Mouse (Mus musculus): ENCODE measurements at regions not wholly inside any gene's neighbourhood (a gene's known extent, or its start where the extent isn't known, plus 50 kb on each side); places are given as distances from the start of the nearest gene placed in this dataset.
"Not testable (repeated sequence)": the region's sequence is repeated elsewhere in the genome, so short reads cannot be mapped to it uniquely, and the experiment has no call there.

DNA sequence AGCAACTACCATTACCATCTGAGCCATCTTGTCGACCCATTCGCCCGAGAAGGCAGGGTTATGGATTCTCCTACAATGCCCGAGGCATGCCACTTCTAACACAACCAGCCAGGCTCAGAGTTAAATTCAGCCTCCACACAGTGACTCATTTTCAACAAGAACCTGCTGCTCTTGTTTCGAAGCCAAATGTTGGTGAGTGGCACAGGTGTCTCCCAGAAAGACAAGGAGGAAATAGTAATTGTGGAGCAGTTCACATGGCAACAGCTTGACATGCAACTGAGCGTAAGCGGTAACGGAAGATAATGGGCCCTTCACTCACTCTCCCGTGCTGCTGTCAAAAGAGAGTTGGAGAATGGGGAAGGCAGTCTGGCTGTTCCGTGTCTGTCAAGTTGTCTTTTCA, 92.9 kb upstream of the Arl4c start:
- no peaks in the 10 kb centered on the region; the same call in 1 of the 2 replicates for H3K4me1 ChIP-seq (ENCODE audit: insufficient read depth)
- no peak for TF ChIP-seq CTCF (IDR thresholded peaks at IDR 0.05; ENCODE audit: low read depth)
- no peaks in the 10 kb centered on the region for H3K27me3 ChIP-seq (ENCODE audit: insufficient read depth, low read length)
- no peak overlapping the region for H3K4me3 ChIP-seq (ENCODE audit: low read depth, low read length)
- H3K27ac ChIP-seq (ENCODE audit: low read depth) = no peak overlapping the region
- DNase-seq (no peak), ATAC-seq (ENCODE audit: insufficient read depth) (no peak)
- no peaks in the 10 kb centered on the region for H3K36me3 ChIP-seq (ENCODE audit: insufficient read depth)
- 84% methylated on average over 10 of the region's 10 CpGs for WGBS
- H3K4me2 ChIP-seq = no peak overlapping the region
- H3K9ac ChIP-seq = no peak overlapping the region
- H3K9me3 ChIP-seq (ENCODE audit: low read depth, low read length) = no peaks in the 10 kb centered on the region

DNA sequence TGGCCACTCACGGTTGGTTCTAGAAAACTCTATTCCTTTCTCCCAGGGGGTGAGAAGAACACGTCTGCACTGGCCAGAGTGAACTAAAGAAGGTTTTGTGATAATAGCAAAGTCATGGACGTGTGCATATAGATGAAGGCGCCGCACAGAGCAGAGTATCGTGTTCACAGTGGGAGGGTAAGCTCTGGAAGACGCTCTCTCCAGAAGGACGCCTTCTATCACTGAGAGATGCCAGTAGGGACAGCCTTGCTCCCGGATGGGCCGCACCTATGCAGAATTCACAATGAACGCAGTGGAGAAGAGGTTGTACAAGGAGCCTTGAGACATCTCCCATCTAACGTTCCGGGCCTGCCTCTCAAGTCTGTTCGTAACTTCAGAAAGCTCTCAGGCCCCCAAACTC, 96.5 kb upstream of the Arl4c start:
- TF ChIP-seq CTCF (IDR thresholded peaks at IDR 0.05; ENCODE audit: low read depth) = no peak
- no peak overlapping the region for H3K9ac ChIP-seq
- H3K27ac ChIP-seq (ENCODE audit: low read depth) = no peak overlapping the region
- H3K4me1 ChIP-seq (ENCODE audit: insufficient read depth) = no peaks in the 10 kb centered on the region; the same call in none of the 2 replicates
- 76% methylated on average over 14 of the region's 14 CpGs for WGBS
- no peaks in the 10 kb centered on the region for H3K27me3 ChIP-seq (ENCODE audit: insufficient read depth, low read length)
- no peaks in the 10 kb centered on the region for H3K9me3 ChIP-seq (ENCODE audit: low read depth, low read length)
- H3K4me2 ChIP-seq = no peak overlapping the region
- DNase-seq (no peak), ATAC-seq (ENCODE audit: insufficient read depth) (no peak)
- no peak overlapping the region for H3K4me3 ChIP-seq (ENCODE audit: low read depth, low read length)
- H3K36me3 ChIP-seq (ENCODE audit: insufficient read depth) = no peaks in the 10 kb centered on the region

DNA sequence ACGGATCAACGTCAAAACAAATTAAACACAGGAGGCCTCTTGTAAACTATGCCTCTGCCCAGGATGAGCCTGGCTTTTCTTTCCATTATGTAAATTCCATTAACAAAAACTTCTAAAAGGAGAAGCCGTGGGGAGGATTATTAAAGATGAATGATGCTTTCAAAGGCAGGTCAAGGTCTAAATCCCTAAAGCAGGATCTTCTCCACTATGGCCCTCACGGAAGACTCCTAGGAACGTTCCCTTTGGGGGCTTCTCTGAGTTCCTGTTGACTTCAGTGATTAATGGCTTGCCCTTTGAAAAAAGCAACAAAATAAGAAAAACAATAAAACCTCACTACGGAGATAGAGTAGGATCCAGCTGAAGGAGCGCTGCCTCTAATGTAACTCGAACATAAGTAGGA, 96.9 kb upstream of the Arl4c start:
- 45% methylated on average over 8 of the region's 8 CpGs for WGBS
- H3K27ac ChIP-seq (ENCODE audit: low read depth) = no peak overlapping the region
- H3K27me3 ChIP-seq (ENCODE audit: insufficient read depth, low read length) = no peaks in the 10 kb centered on the region
- ATAC-seq (ENCODE audit: insufficient read depth) (no peak), DNase-seq (no peak)
- H3K4me1 ChIP-seq (ENCODE audit: insufficient read depth) = no peaks in the 10 kb centered on the region; the same call in none of the 2 replicates
- TF ChIP-seq CTCF (IDR thresholded peaks at IDR 0.05; ENCODE audit: low read depth) = no peak
- H3K9me3 ChIP-seq (ENCODE audit: low read depth, low read length) = no peaks in the 10 kb centered on the region
- no peak overlapping the region for H3K9ac ChIP-seq
- no peak overlapping the region for H3K4me2 ChIP-seq
- no peak overlapping the region for H3K4me3 ChIP-seq (ENCODE audit: low read depth, low read length)
- no peaks in the 10 kb centered on the region for H3K36me3 ChIP-seq (ENCODE audit: insufficient read depth)

DNA sequence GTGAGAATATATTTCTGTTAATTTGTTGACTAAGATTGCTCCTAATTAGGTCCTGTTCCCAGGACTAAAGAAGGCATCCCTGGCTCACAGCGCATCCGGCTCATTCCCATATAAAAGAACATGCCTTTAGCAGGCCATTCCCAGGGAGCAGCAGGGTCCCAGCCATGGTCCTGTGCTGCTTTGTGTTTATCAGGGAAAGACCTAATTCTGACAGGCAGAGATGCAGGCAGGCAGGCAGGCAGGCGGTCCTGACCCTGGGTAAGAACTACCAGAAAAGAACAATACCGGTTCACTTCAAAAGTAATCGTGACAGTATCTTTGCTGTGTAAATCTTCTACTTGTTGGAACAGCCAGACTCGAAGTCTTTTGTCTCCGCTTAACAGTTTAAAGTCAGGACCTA, 97.3 kb upstream of the Arl4c start:
- 56% methylated on average over 7 of the region's 7 CpGs for WGBS
- H3K4me3 ChIP-seq (ENCODE audit: low read depth, low read length) = no peak overlapping the region
- H3K9ac ChIP-seq = no peak overlapping the region
- no peaks in the 10 kb centered on the region for H3K36me3 ChIP-seq (ENCODE audit: insufficient read depth)
- H3K4me1 ChIP-seq (ENCODE audit: insufficient read depth) = no peaks in the 10 kb centered on the region; the same call in none of the 2 replicates
- no peak overlapping the region for H3K4me2 ChIP-seq
- ATAC-seq (ENCODE audit: insufficient read depth) (no peak), DNase-seq (no peak)
- no peak overlapping the region for H3K27ac ChIP-seq (ENCODE audit: low read depth)
- TF ChIP-seq CTCF (IDR thresholded peaks at IDR 0.05; ENCODE audit: low read depth) = no peak
- no peaks in the 10 kb centered on the region for H3K27me3 ChIP-seq (ENCODE audit: insufficient read depth, low read length)
- H3K9me3 ChIP-seq (ENCODE audit: low read depth, low read length) = no peaks in the 10 kb centered on the region

DNA sequence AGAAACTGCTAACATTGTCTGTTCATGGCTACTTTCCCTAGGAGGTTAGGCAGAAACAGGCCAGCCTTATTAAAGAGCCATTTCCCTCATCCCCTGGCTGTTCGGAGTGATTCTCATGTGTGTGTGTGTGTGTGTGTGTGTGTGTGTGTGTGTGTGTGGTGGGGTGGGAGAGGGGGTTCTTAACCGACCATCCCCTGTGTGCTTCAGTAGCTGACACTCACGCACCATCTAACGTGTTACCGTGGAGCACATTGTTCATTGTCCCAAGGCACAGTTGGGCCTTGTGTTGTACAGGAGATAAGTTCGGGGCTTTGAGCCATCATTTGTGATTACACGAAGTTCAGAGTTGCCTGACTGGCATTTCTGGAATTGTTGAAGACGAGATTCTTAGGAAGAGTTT, 97.8 kb upstream of the Arl4c start:
- Histone ChIP-seq H3K36me3 (ENCODE audit: insufficient read depth) (no peaks in the 10 kb centered on the region), H3K27me3 (ENCODE audit: insufficient read depth, low read length) (no peaks in the 10 kb centered on the region), H3K27ac (ENCODE audit: low read depth) (no peak overlapping the region), H3K9ac (no peak overlapping the region; the same call in 1 of the 2 replicates), H3K4me3 (ENCODE audit: low read depth, low read length) (no peak overlapping the region), H3K4me1 (ENCODE audit: insufficient read depth) (no peaks in the 10 kb centered on the region; the same call in none of the 2 replicates), H3K4me2 (no peak overlapping the region), H3K9me3 (ENCODE audit: low read depth, low read length) (no peaks in the 10 kb centered on the region)
- DNase-seq = no peak
- no peak for ATAC-seq (ENCODE audit: insufficient read depth)
- WGBS = 51% methylated on average over 8 of the region's 8 CpGs
- no peak for TF ChIP-seq CTCF (IDR thresholded peaks at IDR 0.05; ENCODE audit: low read depth)

DNA sequence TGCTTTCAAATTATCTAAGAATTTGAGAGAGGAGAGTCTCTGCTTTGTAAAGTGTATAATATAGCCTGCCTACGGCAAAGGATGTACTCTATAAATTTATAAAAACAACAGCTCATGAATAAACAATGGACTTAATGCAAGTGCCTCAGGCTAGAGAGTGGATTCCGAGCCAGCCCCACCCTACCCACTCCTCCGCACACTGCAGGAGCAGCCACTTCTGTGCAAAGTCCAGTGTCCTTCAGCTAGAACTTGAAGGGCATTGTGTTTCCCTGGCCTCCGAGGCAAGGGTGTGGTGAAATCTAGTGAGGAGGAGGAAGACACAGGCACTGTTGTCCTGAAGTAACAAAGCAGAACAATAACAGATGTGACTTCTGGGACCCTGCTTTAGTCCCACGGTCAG, 98.4 kb upstream of the Arl4c start:
- Histone ChIP-seq H3K9ac (no peak overlapping the region), H3K4me1 (ENCODE audit: insufficient read depth) (no peaks in the 10 kb centered on the region; the same call in none of the 2 replicates), H3K4me3 (ENCODE audit: low read depth, low read length) (no peak overlapping the region), H3K36me3 (ENCODE audit: insufficient read depth) (no peaks in the 10 kb centered on the region), H3K27ac (ENCODE audit: low read depth) (no peak overlapping the region), H3K9me3 (ENCODE audit: low read depth, low read length) (no peaks in the 10 kb centered on the region), H3K27me3 (ENCODE audit: insufficient read depth, low read length) (no peaks in the 10 kb centered on the region), H3K4me2 (no peak overlapping the region)
- no peak for TF ChIP-seq CTCF (IDR thresholded peaks at IDR 0.05; ENCODE audit: low read depth)
- 34% methylated on average over 5 of the region's 5 CpGs for whole genome bisulfite sequencing
- DNase-seq (no peak), ATAC-seq (ENCODE audit: insufficient read depth) (no peak)

DNA sequence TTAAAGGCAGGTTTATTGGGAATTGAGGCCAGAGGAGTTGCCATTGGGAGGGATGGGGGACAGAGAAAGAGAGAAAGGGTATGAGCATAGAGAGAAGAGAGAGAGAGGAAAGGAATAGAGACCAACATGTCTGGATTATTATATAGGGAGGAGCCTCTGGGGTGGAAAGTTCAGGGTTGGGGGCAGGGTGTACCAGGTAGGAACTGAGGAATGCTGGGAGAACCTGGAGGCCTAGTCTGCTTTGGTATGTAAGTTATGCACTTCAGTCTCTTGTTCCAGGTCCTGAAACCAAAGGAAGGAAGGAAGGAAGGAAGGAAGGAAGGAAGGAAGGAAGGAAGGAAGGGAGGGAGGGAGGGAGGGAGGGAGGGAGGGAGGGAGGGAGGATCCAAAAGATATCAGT, 99.1 kb upstream of the Arl4c start:
- H3K9me3 ChIP-seq (ENCODE audit: low read depth, low read length); DNase-seq; H3K27ac ChIP-seq (ENCODE audit: low read depth); H3K9ac ChIP-seq; ATAC-seq (ENCODE audit: insufficient read depth); H3K4me3 ChIP-seq (ENCODE audit: low read depth, low read length); H3K36me3 ChIP-seq (ENCODE audit: insufficient read depth); H3K27me3 ChIP-seq (ENCODE audit: insufficient read depth, low read length); H3K4me2 ChIP-seq; H3K4me1 ChIP-seq (ENCODE audit: insufficient read depth): not testable (repeated sequence)

DNA sequence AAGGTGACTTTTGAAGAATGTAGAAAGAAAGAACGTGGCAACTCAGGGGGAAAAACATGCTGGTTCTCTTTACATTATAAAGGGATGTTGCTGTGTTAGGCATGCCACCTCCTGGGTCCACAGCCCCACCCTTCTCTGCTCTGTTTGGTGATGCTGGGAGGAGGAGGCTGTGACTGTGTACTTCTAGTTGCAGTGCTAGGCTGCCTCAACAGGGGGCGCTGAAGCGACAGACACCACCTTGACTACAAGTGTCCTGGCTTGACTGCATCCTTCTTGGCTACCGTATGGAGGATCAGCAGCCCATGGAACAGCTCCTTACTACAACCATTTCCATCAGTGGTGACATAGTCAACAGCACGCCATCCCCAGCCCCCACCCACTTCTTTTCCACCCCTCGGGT, 104.9 kb upstream of the Arl4c start:
- DNase-seq = no peak
- no peaks in the 10 kb centered on the region for H3K36me3 ChIP-seq (ENCODE audit: insufficient read depth)
- H3K4me1 ChIP-seq (ENCODE audit: insufficient read depth) = no peaks in the 10 kb centered on the region
- no peak overlapping the region for H3K4me3 ChIP-seq (ENCODE audit: low read depth, low read length)
- H3K4me2 ChIP-seq = no peak overlapping the region
- ATAC-seq (ENCODE audit: insufficient read depth) = no peak
- H3K9ac ChIP-seq = no peak overlapping the region
- WGBS = 51% methylated on average over 6 of the region's 6 CpGs
- H3K27ac ChIP-seq (ENCODE audit: low read depth) = no peak overlapping the region
- TF ChIP-seq CTCF (IDR thresholded peaks at IDR 0.05; ENCODE audit: low read depth) = peak; percentile 50
- H3K27me3 ChIP-seq (ENCODE audit: insufficient read depth, low read length) = no peaks in the 10 kb centered on the region
- H3K9me3 ChIP-seq (ENCODE audit: low read depth, low read length) = no peaks in the 10 kb centered on the region
